Mouse (Mus musculus): Measurements from ENCODE around the gene Limch1.

DNA sequence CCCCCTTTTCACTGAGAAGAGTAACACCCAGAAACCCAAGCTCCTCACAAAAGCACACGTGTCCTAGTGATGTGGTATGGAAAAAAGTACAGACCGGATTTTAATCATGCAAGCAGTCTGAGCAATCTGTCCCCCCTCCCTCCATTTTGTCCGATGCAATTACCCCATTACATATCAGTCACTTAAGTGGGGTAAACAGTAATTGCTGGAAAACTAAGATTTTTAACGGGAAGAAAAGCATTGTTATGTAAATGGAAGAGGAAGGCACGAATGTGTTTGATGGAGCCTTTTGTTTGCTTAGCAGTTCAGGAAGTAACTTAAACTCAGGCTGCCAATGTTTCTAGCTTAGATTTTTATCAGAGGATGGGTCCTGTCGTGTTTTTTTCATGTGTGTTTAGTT lies 70.2 kb downstream of the Limch1 start:
- TF ChIP-seq CTCF (conservative IDR thresholded peaks at IDR 0.05; ENCODE audit: low read length) (no peak), POU5F1 (IDR thresholded peaks at IDR 0.05; ENCODE audit: borderline replicate concordance, low read length) (peak; percentile 78), NANOG (IDR thresholded peaks at IDR 0.05; ENCODE audit: borderline replicate concordance, low read length) (no peak; the same call in 1 of the 2 replicates)
